Mouse (Mus musculus): Measurements from ENCODE around the gene Uba6.

DNA sequence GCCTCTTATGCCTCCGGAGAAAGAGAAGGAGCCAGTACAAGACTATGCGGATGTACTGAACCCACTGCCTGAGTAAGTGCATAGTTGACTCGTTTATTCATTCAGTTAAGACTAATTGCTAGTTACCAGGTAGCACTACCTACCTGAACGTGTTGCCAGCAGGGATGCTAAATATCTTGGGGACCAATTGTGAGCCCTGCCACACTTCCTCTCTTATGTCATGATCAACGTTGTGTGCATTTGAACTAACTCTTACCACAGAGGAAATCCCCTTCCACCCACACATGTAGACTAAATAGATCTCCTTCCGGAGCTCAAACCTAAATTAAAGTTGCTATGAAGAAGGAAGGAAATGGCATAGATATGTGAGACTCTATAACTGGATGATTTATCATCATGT is 85.9 kb downstream of the Uba6 start:
- TF ChIP-seq CTCF (IDR thresholded peaks at IDR 0.05; ENCODE audit: control insufficient read depth, insufficient read depth, low read length) (no peak), POLR2A (IDR thresholded peaks at IDR 0.05; ENCODE audit: borderline replicate concordance, control insufficient read depth, low read depth, low read length) (no peak)

All from bone marrow, adult 2 months (tissue).